Mouse (Mus musculus): ENCODE measurements around the gene Gbp7. TPM values are rescaled to one million over a fixed set of nuclear protein-coding genes. Genes with fewer than 3 reads are reported as not detected.

The Gbp7 gene
- polyA plus RNA-seq (2014; fragmentation: Illumina TruSeq; extraction: RNeasy Lipid Tissue Mini Kit (QIAGEN cat#74804); ENCODE audit: low read depth, low replicate concordance), result 18.1 TPM

DNA sequence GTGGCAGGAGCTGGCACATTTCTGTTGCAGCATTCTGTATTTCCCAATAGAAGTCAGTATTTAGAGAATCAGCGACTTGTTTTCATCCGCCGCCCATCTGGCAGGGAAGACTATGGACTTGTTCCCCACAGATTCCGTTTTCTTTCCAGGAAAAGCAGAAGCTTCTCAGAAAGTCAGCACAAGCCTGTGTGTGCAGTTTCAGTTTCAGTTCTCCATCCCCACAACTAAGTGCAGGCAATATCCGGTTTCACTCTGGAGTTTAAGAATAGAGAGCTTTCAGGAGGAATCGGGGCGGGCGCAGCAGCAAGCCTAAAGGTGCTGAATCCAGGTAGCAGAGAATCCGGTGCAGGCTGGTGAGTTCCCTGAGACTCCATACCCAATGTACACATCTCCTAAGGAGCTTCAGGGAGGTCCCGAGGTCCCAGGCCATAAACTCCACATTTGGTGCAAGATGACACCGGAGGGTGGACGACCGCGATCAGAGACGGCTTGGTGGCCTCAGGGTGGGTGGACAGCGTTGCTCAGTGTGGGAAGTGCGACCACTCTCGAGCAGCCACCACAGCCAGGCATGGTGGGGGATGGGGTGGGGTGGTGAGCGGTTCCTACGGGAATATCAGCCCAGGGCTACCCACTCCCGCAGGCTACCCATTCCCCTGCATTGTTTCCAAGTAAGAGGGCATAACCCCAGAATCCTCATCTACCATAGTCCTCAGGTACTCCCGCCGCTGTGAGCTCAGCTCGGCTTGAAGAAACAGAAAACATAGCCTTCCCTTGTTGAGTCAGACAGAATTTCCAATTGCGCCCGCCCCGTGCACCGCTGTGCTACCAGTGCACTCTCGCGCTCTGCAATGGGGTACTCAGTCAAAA is at the start of gene Gbp7:
TSS of gene Gbp7 (plus strand) at position 256 of the 867 bp plus-strand sequence.

DNA sequence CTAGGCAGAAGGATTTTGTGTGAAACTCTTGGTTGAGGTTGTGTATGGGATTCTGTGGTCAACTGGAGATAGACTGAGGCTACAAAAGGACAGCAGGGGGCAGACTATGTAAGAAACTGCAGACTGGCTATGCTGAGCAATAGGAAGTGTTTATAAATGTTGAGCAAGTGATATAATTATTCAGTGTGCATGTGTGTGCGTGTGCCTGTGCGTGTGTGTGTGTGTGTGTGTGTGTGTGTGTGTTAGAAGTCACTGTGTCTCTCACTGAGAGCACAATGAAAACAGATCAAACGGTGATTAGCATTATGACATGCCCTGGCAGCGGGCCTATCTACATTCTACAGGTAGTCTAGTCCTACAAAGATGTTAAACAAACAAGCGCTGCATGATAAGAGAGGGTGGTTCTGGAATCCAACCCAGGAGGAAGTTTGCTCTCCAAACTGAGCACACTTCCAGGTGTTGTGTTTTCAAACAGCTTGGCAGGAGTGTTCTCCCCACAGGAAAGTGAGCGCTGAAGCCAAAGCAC is 36.5 kb upstream of the Gbp7 start, which contains the start of gene Gbp5:
TSS of gene Gbp5 (plus strand) at position 443 of the 526 bp plus-strand sequence.

GRCm38 (mm10) chr3:142559632-142560228 is 29.6 kb downstream of the Gbp7 start, which contains the start of gene Gbp3:
Gene Gbp3, plus strand, starts transcription at chr3:142560026.

GRCm38 (mm10) chr3:142594547-142594946 is 64.4 kb downstream of the Gbp7 start, which contains the start of gene Gbp2b:
Gene Gbp2b, plus strand, starts transcription at chr3:142594847.

Other genes starting within 250 kb of the Gbp7 start
- 46.0 TPM for gene Pdlim5, start 134.6 kb upstream of the Gbp7 start, polyA plus RNA-seq (2014; fragmentation: Illumina TruSeq; extraction: RNeasy Lipid Tissue Mini Kit (QIAGEN cat#74804); ENCODE audit: low read depth, low replicate concordance)
- 2.3 TPM for gene Gbp5, start 36.4 kb upstream of the Gbp7 start, polyA plus RNA-seq (2014; fragmentation: Illumina TruSeq; extraction: RNeasy Lipid Tissue Mini Kit (QIAGEN cat#74804); ENCODE audit: low read depth, low replicate concordance)
- 14.5 TPM for gene Gbp3, start 29.7 kb downstream of the Gbp7 start, polyA plus RNA-seq (2014; fragmentation: Illumina TruSeq; extraction: RNeasy Lipid Tissue Mini Kit (QIAGEN cat#74804); ENCODE audit: low read depth, low replicate concordance)
- 3.6 TPM for gene Gbp2b, start 64.5 kb downstream of the Gbp7 start, polyA plus RNA-seq (2014; fragmentation: Illumina TruSeq; extraction: RNeasy Lipid Tissue Mini Kit (QIAGEN cat#74804); ENCODE audit: low read depth, low replicate concordance)
- 9.5 TPM for gene Gbp2, start 90.3 kb downstream of the Gbp7 start, polyA plus RNA-seq (2014; fragmentation: Illumina TruSeq; extraction: RNeasy Lipid Tissue Mini Kit (QIAGEN cat#74804); ENCODE audit: low read depth, low replicate concordance)
- gene Kyat3, start 170.7 kb downstream of the Gbp7 start, polyA plus RNA-seq (2014; fragmentation: Illumina TruSeq; extraction: RNeasy Lipid Tissue Mini Kit (QIAGEN cat#74804); ENCODE audit: low read depth, low replicate concordance), result 627 TPM
- gene Gtf2b, start 234.7 kb downstream of the Gbp7 start, polyA plus RNA-seq (2014; fragmentation: Illumina TruSeq; extraction: RNeasy Lipid Tissue Mini Kit (QIAGEN cat#74804); ENCODE audit: low read depth, low replicate concordance), result 28.3 TPM

Measured in liver, adult 10 weeks (tissue).